Mouse (Mus musculus) C2C12 (cell line): ENCODE measurements around the gene 1810049J17Rik.

Experiments used
- CEBPB ChIP-seq: IDR thresholded peaks from one replicate; pipeline ENCODE4 v1.6.1; 2011; ENCODE audit warnings: low read depth, mild to moderate bottlenecking, control low read depth, moderate library complexity
- CTCF ChIP-seq: IDR thresholded peaks from one replicate; pipeline ENCODE4 v1.5.1; 2011; ENCODE audit not compliant: control insufficient read depth, insufficient read depth, insufficient read length
- MAX ChIP-seq: IDR thresholded peaks from one replicate; pipeline ENCODE4 v1.6.1; 2011; ENCODE audit warnings: mild to moderate bottlenecking, control low read depth
- MYOG ChIP-seq: IDR thresholded peaks from one replicate; pipeline ENCODE4 v1.6.1; 2011; ENCODE audit not compliant: control insufficient read depth, insufficient read length; ENCODE audit errors: extremely low read depth
- USF1 ChIP-seq: IDR thresholded peaks from one replicate; pipeline ENCODE4 v1.6.1; 2011; ENCODE audit warnings: low read depth, mild to moderate bottlenecking, control low read depth, moderate library complexity

- TF ChIP-seq CTCF (no peak), MAX (no peak), CEBPB (no peak), USF1 (no peak), MYOG (no peak)
Measured at GRCm38 (mm10) chr15:12324326-12324725, 2.6 kb upstream of the 1810049J17Rik start.
